Mouse (Mus musculus) heart, postnatal 14 days (tissue): ENCODE measurements around the gene Zswim2. TPM values are rescaled to one million over a fixed set of nuclear protein-coding genes. Genes with fewer than 3 reads are reported as not detected.
A peak's percentile ranks its signal among the peaks of the same experiment; 100 is the strongest.
"Not testable (repeated sequence)": the region's sequence is repeated elsewhere in the genome, so short reads cannot be mapped to it uniquely, and the experiment has no call there.

Experiments
- DNase-seq, 2 experiments: peaks; one replicate each; pipeline ENCODE4 v3.0.0; 2021 to 2022
- intact Hi-C: fragments of 180-260 bp; cut with DNase I; formaldehyde crosslinking; loops from one replicate; pipeline ENCODE4 v1.15.1; 2025
- long read RNA-seq, 2 experiments: library from polyadenylated mRNA; stranded (forward); transcript quantifications; one replicate each; pipeline ENCODE4 v2.0.0; 2021
- total RNA-seq, 2 experiments: library from RNA; stranded (reverse); gene quantifications; 2 replicates each; pipeline ENCODE4 v1.2.3; 2021

The Zswim2 gene
- total RNA-seq: not detected
- long read RNA-seq, experiment 1: 0 reads
- long read RNA-seq, experiment 2: 0 reads

DNA sequence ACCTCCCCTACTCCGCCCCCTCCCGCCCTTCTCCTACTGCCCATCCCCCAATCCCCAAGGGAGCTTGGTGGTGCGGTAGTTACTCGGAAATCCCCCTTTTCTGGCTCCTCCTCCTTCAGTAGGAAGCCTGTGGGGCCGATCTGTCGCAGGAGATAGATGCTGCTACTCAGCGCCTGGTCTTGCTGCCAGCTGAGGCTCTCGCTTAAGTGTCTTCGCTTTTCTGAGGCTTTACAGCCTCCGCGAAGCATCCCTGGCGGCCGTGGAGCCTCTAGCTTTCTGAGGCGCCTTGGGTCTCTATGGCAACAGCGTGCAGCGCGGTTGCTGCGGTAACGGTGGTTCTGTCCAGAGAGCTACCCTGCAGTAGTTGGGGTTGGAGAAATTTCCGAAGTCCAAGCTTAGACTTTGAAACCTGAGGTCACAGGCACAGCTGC is at the start of gene Zswim2:
Gene Zswim2 (minus strand): TSS at position 298 of the 431 bp plus-strand sequence.
- DNase-seq: peak; percentile 19 to 20
- intact Hi-C loops: no loop called here

DNA sequence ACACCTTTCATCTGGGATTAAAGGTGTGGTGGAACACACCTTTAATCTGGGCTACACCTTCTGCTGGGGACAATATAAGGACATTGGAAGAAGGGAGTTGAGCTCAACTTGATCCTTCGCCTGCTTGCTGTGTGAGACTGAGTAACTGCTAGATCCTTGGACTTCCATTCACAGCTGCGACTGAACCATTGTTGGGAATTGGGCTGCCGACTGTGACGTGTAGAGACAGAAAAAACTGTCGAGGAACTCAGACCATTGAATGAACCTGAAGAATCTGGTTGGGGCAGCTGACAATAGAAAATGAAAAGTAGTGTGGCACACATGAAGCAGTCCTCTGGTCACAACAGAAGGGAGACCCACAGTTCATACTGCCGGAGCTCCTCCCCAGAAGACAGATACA is 49.2 kb upstream of the Zswim2 start, which contains the start of gene Gm13691:
Gene Gm13691 (plus strand): TSS at position 301 of the 400 bp plus-strand sequence.
- intact Hi-C loops, DNase-seq: not testable (repeated sequence)

DNA sequence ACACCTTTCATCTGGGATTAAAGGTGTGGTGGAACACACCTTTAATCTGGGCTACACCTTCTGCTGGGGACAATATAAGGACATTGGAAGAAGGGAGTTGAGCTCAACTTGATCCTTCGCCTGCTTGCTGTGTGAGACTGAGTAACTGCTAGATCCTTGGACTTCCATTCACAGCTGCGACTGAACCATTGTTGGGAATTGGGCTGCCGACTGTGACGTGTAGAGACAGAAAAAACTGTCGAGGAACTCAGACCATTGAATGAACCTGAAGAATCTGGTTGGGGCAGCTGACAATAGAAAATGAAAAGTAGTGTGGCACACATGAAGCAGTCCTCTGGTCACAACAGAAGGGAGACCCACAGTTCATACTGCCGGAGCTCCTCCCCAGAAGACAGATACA is 43.4 kb upstream of the Zswim2 start, which contains the start of gene Gm13697:
Gene Gm13697 (plus strand): TSS at position 301 of the 400 bp plus-strand sequence.
- DNase-seq, intact Hi-C loops: not testable (repeated sequence)

DNA sequence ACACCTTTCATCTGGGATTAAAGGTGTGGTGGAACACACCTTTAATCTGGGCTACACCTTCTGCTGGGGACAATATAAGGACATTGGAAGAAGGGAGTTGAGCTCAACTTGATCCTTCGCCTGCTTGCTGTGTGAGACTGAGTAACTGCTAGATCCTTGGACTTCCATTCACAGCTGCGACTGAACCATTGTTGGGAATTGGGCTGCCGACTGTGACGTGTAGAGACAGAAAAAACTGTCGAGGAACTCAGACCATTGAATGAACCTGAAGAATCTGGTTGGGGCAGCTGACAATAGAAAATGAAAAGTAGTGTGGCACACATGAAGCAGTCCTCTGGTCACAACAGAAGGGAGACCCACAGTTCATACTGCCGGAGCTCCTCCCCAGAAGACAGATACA is 37.6 kb upstream of the Zswim2 start, which contains the start of gene Gm13694:
Gene Gm13694 (plus strand): TSS at position 301 of the 400 bp plus-strand sequence.
- intact Hi-C loops, DNase-seq: not testable (repeated sequence)

DNA sequence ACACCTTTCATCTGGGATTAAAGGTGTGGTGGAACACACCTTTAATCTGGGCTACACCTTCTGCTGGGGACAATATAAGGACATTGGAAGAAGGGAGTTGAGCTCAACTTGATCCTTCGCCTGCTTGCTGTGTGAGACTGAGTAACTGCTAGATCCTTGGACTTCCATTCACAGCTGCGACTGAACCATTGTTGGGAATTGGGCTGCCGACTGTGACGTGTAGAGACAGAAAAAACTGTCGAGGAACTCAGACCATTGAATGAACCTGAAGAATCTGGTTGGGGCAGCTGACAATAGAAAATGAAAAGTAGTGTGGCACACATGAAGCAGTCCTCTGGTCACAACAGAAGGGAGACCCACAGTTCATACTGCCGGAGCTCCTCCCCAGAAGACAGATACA is 31.8 kb upstream of the Zswim2 start, which contains the start of gene Gm13696:
Gene Gm13696 (plus strand): TSS at position 301 of the 400 bp plus-strand sequence.
- DNase-seq, intact Hi-C loops: not testable (repeated sequence)

DNA sequence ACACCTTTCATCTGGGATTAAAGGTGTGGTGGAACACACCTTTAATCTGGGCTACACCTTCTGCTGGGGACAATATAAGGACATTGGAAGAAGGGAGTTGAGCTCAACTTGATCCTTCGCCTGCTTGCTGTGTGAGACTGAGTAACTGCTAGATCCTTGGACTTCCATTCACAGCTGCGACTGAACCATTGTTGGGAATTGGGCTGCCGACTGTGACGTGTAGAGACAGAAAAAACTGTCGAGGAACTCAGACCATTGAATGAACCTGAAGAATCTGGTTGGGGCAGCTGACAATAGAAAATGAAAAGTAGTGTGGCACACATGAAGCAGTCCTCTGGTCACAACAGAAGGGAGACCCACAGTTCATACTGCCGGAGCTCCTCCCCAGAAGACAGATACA is 26.0 kb upstream of the Zswim2 start, which contains the start of gene Gm13695:
Gene Gm13695 (plus strand): TSS at position 301 of the 400 bp plus-strand sequence.
- intact Hi-C loops, DNase-seq: not testable (repeated sequence)

DNA sequence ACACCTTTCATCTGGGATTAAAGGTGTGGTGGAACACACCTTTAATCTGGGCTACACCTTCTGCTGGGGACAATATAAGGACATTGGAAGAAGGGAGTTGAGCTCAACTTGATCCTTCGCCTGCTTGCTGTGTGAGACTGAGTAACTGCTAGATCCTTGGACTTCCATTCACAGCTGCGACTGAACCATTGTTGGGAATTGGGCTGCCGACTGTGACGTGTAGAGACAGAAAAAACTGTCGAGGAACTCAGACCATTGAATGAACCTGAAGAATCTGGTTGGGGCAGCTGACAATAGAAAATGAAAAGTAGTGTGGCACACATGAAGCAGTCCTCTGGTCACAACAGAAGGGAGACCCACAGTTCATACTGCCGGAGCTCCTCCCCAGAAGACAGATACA is 20.2 kb upstream of the Zswim2 start, which contains the start of gene Gm13693:
Gene Gm13693 (plus strand): TSS at position 301 of the 400 bp plus-strand sequence.
- DNase-seq, intact Hi-C loops: not testable (repeated sequence)

DNA sequence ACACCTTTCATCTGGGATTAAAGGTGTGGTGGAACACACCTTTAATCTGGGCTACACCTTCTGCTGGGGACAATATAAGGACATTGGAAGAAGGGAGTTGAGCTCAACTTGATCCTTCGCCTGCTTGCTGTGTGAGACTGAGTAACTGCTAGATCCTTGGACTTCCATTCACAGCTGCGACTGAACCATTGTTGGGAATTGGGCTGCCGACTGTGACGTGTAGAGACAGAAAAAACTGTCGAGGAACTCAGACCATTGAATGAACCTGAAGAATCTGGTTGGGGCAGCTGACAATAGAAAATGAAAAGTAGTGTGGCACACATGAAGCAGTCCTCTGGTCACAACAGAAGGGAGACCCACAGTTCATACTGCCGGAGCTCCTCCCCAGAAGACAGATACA is 14.4 kb upstream of the Zswim2 start, which contains the start of gene Gm13698:
Gene Gm13698 (plus strand): TSS at position 301 of the 400 bp plus-strand sequence.
- DNase-seq, intact Hi-C loops: not testable (repeated sequence)

DNA sequence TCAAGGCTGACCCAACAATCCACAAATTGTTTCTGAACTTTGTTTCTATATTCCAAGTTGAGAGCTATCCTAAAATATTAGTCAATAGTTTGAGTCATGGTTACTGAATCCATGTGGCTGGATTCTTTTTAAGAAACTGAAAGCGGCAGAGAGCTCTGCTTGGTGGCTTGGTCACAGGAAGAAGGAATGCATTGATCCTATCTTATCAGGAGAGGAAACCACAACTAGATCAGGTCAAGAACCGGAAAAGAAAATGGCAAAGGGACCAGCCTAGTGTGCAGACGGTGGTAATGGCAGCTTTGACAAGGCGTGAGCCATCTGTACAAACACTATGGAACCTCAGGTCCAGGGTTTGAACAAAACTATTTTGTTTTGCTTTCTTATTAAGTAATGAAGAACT is 764 bp upstream of the Zswim2 start:
- no peak for DNase-seq
- intact Hi-C loops: no loop called here

DNA sequence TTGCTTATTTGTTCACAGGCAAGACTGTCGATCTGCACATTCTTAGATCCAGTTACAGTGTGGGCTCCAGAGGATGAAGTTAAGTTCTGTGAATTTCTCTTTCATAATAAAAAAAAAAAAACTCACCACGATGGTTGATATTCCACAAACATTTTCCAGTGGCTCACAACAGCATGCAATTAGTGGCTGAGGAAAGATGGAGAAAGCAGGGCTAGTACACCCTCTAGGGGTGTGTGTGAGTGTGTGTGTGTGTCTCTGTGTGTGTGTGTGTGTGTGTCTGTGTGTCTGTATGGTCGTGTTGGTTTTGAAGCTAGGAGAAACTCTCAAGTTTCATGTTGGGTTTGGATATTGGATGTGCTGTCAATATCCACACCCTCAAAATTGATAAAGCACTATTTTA is 350 bp upstream of the Zswim2 start:
- intact Hi-C loops: no loop called here
- DNase-seq: no peak

DNA sequence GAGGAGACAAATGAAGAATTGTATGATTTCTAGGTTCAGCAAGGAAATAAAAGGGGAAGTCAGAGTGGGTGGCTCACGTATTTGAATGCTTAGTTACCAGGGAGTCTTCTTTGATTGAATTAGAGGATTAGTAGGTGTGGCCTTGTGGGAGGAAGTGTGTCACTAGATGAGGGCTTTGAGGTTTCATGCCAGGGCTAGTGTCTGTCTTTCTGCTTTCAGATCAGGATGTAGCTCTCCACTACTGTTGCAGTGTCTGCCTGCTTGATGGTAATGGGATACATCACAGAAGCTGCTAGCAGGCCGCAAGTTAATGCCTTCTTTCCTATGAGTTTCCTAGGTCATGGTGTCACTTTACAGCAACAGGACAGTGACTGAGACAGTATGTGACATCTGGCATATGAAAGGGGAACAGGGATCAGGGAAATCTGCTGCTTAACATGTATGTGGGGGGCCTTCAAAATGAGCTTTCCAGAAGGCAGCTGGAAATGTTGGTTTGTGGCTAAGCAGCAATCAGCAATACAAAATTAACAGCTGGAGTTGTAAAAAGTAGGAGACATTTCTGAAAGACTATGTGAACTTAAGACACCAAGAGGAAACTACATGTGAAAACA is 11.4 kb downstream of the Zswim2 start:
- no peak for DNase-seq
- intact Hi-C loops: no loop called here

DNA sequence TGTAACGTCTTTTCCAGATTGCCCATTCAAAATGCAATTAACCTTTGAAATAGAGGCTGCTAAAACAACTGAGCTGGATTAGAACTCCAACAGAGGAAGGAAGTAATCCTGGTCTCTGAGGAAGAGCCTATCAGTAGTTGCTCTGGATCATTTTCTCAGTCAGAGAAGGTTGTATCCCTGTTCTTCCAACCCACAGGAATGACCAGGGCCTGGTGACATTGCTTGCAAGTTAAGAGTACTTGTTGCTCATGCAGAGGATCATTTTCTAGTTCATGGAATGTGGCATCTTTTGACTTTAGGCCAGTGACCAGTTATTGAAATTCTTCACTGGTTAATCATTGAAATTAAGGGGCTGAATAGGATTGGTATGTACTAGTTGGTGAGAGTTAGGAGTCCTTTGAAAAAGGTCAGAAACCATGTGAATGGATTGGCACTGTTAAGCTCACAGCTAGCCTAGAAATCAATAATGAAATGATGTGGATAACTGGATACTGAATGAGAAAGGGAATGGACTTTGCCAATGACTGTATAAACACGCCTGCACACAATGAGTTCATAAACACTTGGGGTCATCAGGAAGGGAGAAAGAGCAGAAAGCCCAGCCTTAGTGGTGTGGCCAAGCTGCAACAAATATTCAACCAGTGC is 39.0 kb downstream of the Zswim2 start:
- intact Hi-C loops: no loop called here
- no peak for DNase-seq

DNA sequence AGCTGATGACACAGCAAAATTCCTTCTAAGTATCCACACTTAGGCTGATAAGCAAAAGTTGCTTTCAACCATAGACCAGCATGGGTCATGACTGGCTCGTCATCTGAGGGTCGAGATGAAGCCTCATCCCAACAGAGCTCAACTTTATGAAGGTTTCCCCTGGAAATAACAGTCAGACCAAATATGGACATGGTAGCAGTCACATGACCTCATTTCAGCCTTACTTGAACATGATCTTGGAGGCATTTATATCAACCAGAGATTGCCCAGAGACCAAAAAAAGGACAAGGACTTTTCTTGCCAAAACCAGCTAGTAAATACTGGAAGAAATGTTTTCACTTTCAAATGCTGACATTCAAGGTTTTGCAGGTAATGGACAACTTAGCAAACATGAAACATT is 47.3 kb downstream of the Zswim2 start:
- no peak for DNase-seq
- intact Hi-C loops: no loop called here

DNA sequence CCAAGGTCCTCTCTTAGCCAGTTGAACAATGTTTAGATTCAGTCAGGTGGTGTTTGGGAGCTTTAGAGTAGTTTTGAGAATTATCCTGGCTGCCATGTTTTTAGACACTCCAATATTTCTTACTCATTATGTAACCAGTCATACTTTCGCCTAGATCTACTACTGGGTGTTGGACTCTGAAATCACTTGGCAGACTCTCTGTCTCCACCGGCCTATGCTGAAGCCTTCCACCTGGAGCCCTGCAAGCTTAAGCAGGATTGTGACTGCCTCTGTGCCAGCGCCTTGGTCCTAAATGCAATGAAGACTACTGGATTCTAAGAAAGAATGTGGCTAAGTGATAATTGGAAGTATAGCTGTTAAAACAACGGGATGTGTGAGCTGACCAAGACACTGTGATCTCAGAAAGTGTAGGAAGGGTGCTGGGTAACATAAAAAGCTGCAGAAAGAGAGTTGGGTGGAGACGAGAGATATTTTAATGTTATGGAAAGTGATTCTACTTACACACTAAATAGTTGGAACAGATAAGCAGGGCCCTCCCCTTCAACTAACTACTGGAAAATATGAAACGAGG is 57.1 kb downstream of the Zswim2 start:
- intact Hi-C loops: no loop called here
- no peak for DNase-seq

Other genes with a start within 250 kb of the Zswim2 start
- 10 to 100 TPM; 41.2 to 42.1 TPM for gene Itgav, start 216.8 kb downstream of the Zswim2 start, total RNA-seq
- 1 to 10 TPM; 1.6 TPM for gene Fam171b, start 128.6 kb downstream of the Zswim2 start, total RNA-seq
- under 1 TPM; 0.80 to 0.86 TPM for gene Gm13698, start 14.5 kb upstream of the Zswim2 start, total RNA-seq
- gene Gm13693, start 20.3 kb upstream of the Zswim2 start, total RNA-seq: under 1 TPM; 0.80 to 0.86 TPM
- gene Gm13695, start 26.1 kb upstream of the Zswim2 start, total RNA-seq: under 1 TPM in 1 of 2 experiments, not detected in 1; 0.86 TPM
- under 1 TPM; 0.80 to 0.86 TPM for gene Gm13696, start 31.9 kb upstream of the Zswim2 start, total RNA-seq
- gene Gm13694, start 37.7 kb upstream of the Zswim2 start, total RNA-seq: under 1 TPM; 0.80 to 0.86 TPM
- gene Gm13697, start 43.5 kb upstream of the Zswim2 start, total RNA-seq: under 1 TPM; 0.80 to 0.86 TPM
- gene Gm13691, start 49.3 kb upstream of the Zswim2 start, total RNA-seq: under 1 TPM; 0.80 to 0.86 TPM